Mouse (Mus musculus) MEL (cell line): Measurements from ENCODE around the gene Ccdc120. TPM values are rescaled to one million over a fixed set of nuclear protein-coding genes. Genes with fewer than 3 reads are reported as not detected.
A peak's percentile ranks its signal among the peaks of the same experiment; 100 is the strongest.

Experiments used
- DNase-seq: peaks from one replicate; pipeline ENCODE4 v3.0.0; 2011; ENCODE audit warnings: low read depth, low spot score
- H3K27ac ChIP-seq: 2 replicates; pipeline ENCODE4 v1.5.1; 2012; ENCODE audit warnings: low read depth, mild to moderate bottlenecking, control low read depth, low read length, moderate library complexity; ENCODE audit not compliant: control insufficient read depth
- H3K27me3 ChIP-seq, 2 experiments: fragments of 150-350 bp in 1 of 2; sonication (generic) in 1 of 2; 2 replicates each; pipeline ENCODE4 v1.6.1; 2012; ENCODE audit warnings: low read length in 2 of 2, mild to moderate bottlenecking in 2 of 2, improper control_type of control experiment in 1 of 2, moderate library complexity in 1 of 2; ENCODE audit not compliant: insufficient read depth in 2 of 2, control insufficient read depth in 1 of 2
- H3K36me3 ChIP-seq, 2 experiments: 2 replicates each; pipeline ENCODE4 v1.6.1; 2012 to 2014; ENCODE audit warnings: low read length in 2 of 2, improper control_type of control experiment in 1 of 2, inconsistent platforms in 1 of 2, mild to moderate bottlenecking in 1 of 2; ENCODE audit not compliant: insufficient read depth in 2 of 2, control insufficient read depth in 1 of 2
- H3K4me1 ChIP-seq, 2 experiments: fragments of 150-350 bp in 1 of 2; sonication (generic) in 1 of 2; 2 replicates each; pipeline ENCODE4 v1.6.1; 2012; ENCODE audit warnings: low read length in 2 of 2, improper control_type of control experiment in 1 of 2, mild to moderate bottlenecking in 1 of 2; ENCODE audit not compliant: insufficient read depth in 2 of 2, control insufficient read depth in 1 of 2
- H3K4me3 ChIP-seq, 2 experiments: fragments of 150-350 bp in 1 of 2; sonication (generic) in 1 of 2; 2 replicates each; pipeline ENCODE4 v1.5.1; 2012; ENCODE audit warnings: low read depth in 2 of 2, low read length in 2 of 2, mild to moderate bottlenecking in 2 of 2, moderate library complexity in 2 of 2, control low read depth in 1 of 2, improper control_type of control experiment in 1 of 2; ENCODE audit not compliant: control insufficient read depth in 1 of 2, insufficient read depth in 1 of 2
- H3K79me2 ChIP-seq: 2 replicates; pipeline ENCODE4 v1.6.1; 2012; ENCODE audit warnings: mild to moderate bottlenecking, low read length, moderate library complexity; ENCODE audit not compliant: control insufficient read depth, poor library complexity, insufficient read depth
- H3K9ac ChIP-seq: 2 replicates; pipeline ENCODE4 v1.6.1; 2012; ENCODE audit warnings: low read depth, mild to moderate bottlenecking, control low read depth, low read length, moderate library complexity; ENCODE audit not compliant: control insufficient read depth, poor library complexity, severe bottlenecking
- H3K9me3 ChIP-seq: fragments of 150-350 bp; sonication (generic); replicated peaks from 2 replicates; pipeline ENCODE4 v1.6.1; 2012; ENCODE audit warnings: mild to moderate bottlenecking, low read length, improper control_type of control experiment, moderate library complexity; ENCODE audit not compliant: insufficient read depth
- BHLHE40 ChIP-seq: IDR thresholded peaks from 2 replicates; pipeline ENCODE4 v1.6.1; 2012; ENCODE audit warnings: low read depth, mild to moderate bottlenecking, inconsistent platforms, low read length, improper control_type of control experiment, borderline replicate concordance
- CHD1 ChIP-seq: IDR thresholded peaks from 2 replicates; pipeline ENCODE4 v1.6.1; 2012; ENCODE audit warnings: low read depth, mild to moderate bottlenecking, inconsistent platforms, low read length, improper control_type of control experiment
- CHD2 ChIP-seq: IDR thresholded peaks from 2 replicates; pipeline ENCODE4 v1.6.1; 2011; ENCODE audit warnings: low read length, improper control_type of control experiment
- CTCF ChIP-seq, 3 experiments: IDR thresholded peaks in 2 of 3; conservative IDR thresholded peaks in 1 of 3; 2 replicates each; pipeline ENCODE4 v1.5.1; 2011 to 2012; ENCODE audit warnings: low read length in 3 of 3, low read depth in 2 of 3, mild to moderate bottlenecking in 2 of 3, improper control_type of control experiment in 1 of 3, inconsistent platforms in 1 of 3, mixed read lengths in 1 of 3, moderate library complexity in 1 of 3; ENCODE audit not compliant: control insufficient read depth in 1 of 3, insufficient read depth in 1 of 3, poor library complexity in 1 of 3, severe bottlenecking in 1 of 3
- E2F4 ChIP-seq: IDR thresholded peaks from 2 replicates; pipeline ENCODE4 v1.6.1; 2011; ENCODE audit warnings: low read depth, low read length, improper control_type of control experiment, borderline replicate concordance
- ELF1 ChIP-seq: IDR thresholded peaks from 2 replicates; pipeline ENCODE4 v1.6.1; 2014; ENCODE audit warnings: low read depth, mild to moderate bottlenecking, inconsistent platforms, low read length, improper control_type of control experiment, moderate library complexity
- EP300 ChIP-seq, 2 experiments: IDR thresholded peaks; 2 replicates each; pipeline ENCODE4 v1.6.1; 2011; ENCODE audit warnings: improper control_type of control experiment in 2 of 2, low read length in 2 of 2, low read depth in 1 of 2, mild to moderate bottlenecking in 1 of 2
- ETS1 ChIP-seq: IDR thresholded peaks from 2 replicates; pipeline ENCODE4 v1.6.1; 2012; ENCODE audit warnings: low read depth, mild to moderate bottlenecking, inconsistent platforms, low read length, improper control_type of control experiment, moderate library complexity
- GABPA ChIP-seq: IDR thresholded peaks from 2 replicates; pipeline ENCODE4 v1.6.1; 2012; ENCODE audit warnings: low read depth, mild to moderate bottlenecking, inconsistent platforms, low read length, improper control_type of control experiment, moderate library complexity
- HCFC1 ChIP-seq: IDR thresholded peaks from 2 replicates; pipeline ENCODE4 v1.6.1; 2012; ENCODE audit warnings: low read depth, mild to moderate bottlenecking, inconsistent platforms, low read length, improper control_type of control experiment, moderate library complexity
- JUND ChIP-seq: IDR thresholded peaks from 2 replicates; pipeline ENCODE4 v1.6.1; 2011; ENCODE audit warnings: low read depth, mild to moderate bottlenecking, improper control_type of control experiment, low read length
- KAT2A ChIP-seq: conservative IDR thresholded peaks from 2 replicates; pipeline ENCODE4 v1.6.1; 2012; ENCODE audit warnings: low read depth, low read length, improper control_type of control experiment, inconsistent platforms
- MAX ChIP-seq: IDR thresholded peaks from 2 replicates; pipeline ENCODE4 v1.6.1; 2011; ENCODE audit warnings: low read length, improper control_type of control experiment
- MAZ ChIP-seq: IDR thresholded peaks from 2 replicates; pipeline ENCODE4 v1.6.1; 2012; ENCODE audit warnings: low read depth, mild to moderate bottlenecking, inconsistent platforms, low read length, improper control_type of control experiment
- MEF2A ChIP-seq: IDR thresholded peaks from 2 replicates; pipeline ENCODE4 v1.6.1; 2014; ENCODE audit warnings: low read depth, mild to moderate bottlenecking, inconsistent platforms, low read length, improper control_type of control experiment; ENCODE audit not compliant: poor library complexity, insufficient replicate concordance, severe bottlenecking; ENCODE audit errors: extremely low read depth
- MXI1 ChIP-seq: IDR thresholded peaks from 2 replicates; pipeline ENCODE4 v1.6.1; 2011; ENCODE audit warnings: mild to moderate bottlenecking, low read depth, low read length, improper control_type of control experiment
- MYB ChIP-seq: IDR thresholded peaks from 2 replicates; pipeline ENCODE4 v1.6.1; 2011; ENCODE audit warnings: mild to moderate bottlenecking, low read depth, low read length, improper control_type of control experiment
- NELFE ChIP-seq: IDR thresholded peaks from 2 replicates; pipeline ENCODE4 v1.6.1; 2011; ENCODE audit warnings: low read depth, low read length, improper control_type of control experiment
- NRF1 ChIP-seq: IDR thresholded peaks from 2 replicates; pipeline ENCODE4 v1.6.1; 2014; ENCODE audit warnings: low read depth, mild to moderate bottlenecking, inconsistent platforms, low read length, improper control_type of control experiment, moderate library complexity; ENCODE audit not compliant: poor library complexity, insufficient read depth, severe bottlenecking
- POLR2A ChIP-seq, 2 experiments: IDR thresholded peaks; 2 replicates each; pipeline ENCODE4 v1.6.1; 2011 to 2012; ENCODE audit warnings: low read length in 2 of 2, mild to moderate bottlenecking in 2 of 2, control low read depth in 1 of 2, improper control_type of control experiment in 1 of 2, low read depth in 1 of 2, moderate library complexity in 1 of 2; ENCODE audit not compliant: control insufficient read depth in 1 of 2, insufficient read depth in 1 of 2, poor library complexity in 1 of 2
- POLR2AphosphoS5 ChIP-seq: IDR thresholded peaks from 2 replicates; pipeline ENCODE4 v1.6.1; 2012; ENCODE audit warnings: low read depth, borderline replicate concordance, mild to moderate bottlenecking, inconsistent platforms, low read length, moderate library complexity, mixed read lengths
- RAD21 ChIP-seq: IDR thresholded peaks from 2 replicates; pipeline ENCODE4 v1.6.1; 2011; ENCODE audit warnings: mild to moderate bottlenecking, low read depth, low read length, improper control_type of control experiment
- RCOR1 ChIP-seq: IDR thresholded peaks from 2 replicates; pipeline ENCODE4 v1.6.1; 2012; ENCODE audit warnings: low read depth, mild to moderate bottlenecking, inconsistent platforms, low read length, improper control_type of control experiment
- SIN3A ChIP-seq: IDR thresholded peaks from 2 replicates; pipeline ENCODE4 v1.6.1; 2012; ENCODE audit warnings: low read length, improper control_type of control experiment, inconsistent platforms
- SMC3 ChIP-seq: IDR thresholded peaks from 2 replicates; pipeline ENCODE4 v1.6.1; 2011; ENCODE audit warnings: low read depth, low read length, improper control_type of control experiment
- TAL1 ChIP-seq: IDR thresholded peaks from 2 replicates; pipeline ENCODE4 v1.6.1; 2012; ENCODE audit warnings: mild to moderate bottlenecking, inconsistent platforms, low read length, moderate library complexity, mixed read lengths
- TBP ChIP-seq: IDR thresholded peaks from 2 replicates; pipeline ENCODE4 v1.8.0; 2011; ENCODE audit warnings: low read depth, low read length, improper control_type of control experiment
- TCF12 ChIP-seq: IDR thresholded peaks from 2 replicates; pipeline ENCODE4 v1.6.1; 2014; ENCODE audit warnings: low read depth, mild to moderate bottlenecking, inconsistent platforms, low read length, improper control_type of control experiment, moderate library complexity
- UBTF ChIP-seq: IDR thresholded peaks from 2 replicates; pipeline ENCODE4 v1.6.1; 2012; ENCODE audit warnings: low read depth, mild to moderate bottlenecking, inconsistent platforms, low read length, improper control_type of control experiment, moderate library complexity, borderline replicate concordance; ENCODE audit not compliant: insufficient read depth
- USF1 ChIP-seq: IDR thresholded peaks from 2 replicates; pipeline ENCODE4 v1.6.1; 2014; ENCODE audit warnings: low read depth, mild to moderate bottlenecking, inconsistent platforms, low read length, improper control_type of control experiment, moderate library complexity
- USF2 ChIP-seq, 2 experiments: IDR thresholded peaks; 2 replicates each; pipeline ENCODE4 v1.6.1; 2011 to 2012; ENCODE audit warnings: improper control_type of control experiment in 2 of 2, low read length in 2 of 2, borderline replicate concordance in 1 of 2, inconsistent platforms in 1 of 2, low read depth in 1 of 2, mild to moderate bottlenecking in 1 of 2; ENCODE audit not compliant: insufficient read depth in 1 of 2
- ZC3H11A ChIP-seq: IDR thresholded peaks from 2 replicates; pipeline ENCODE4 v1.6.1; 2012; ENCODE audit warnings: low read depth, mild to moderate bottlenecking, inconsistent platforms, low read length, improper control_type of control experiment
- ZKSCAN1 ChIP-seq: IDR thresholded peaks from 2 replicates; pipeline ENCODE4 v1.6.1; 2012; ENCODE audit warnings: low read depth, mild to moderate bottlenecking, inconsistent platforms, low read length, improper control_type of control experiment, moderate library complexity
- ZMIZ1 ChIP-seq: IDR thresholded peaks from 2 replicates; pipeline ENCODE4 v1.6.1; 2012; ENCODE audit warnings: low read depth, mild to moderate bottlenecking, inconsistent platforms, low read length, improper control_type of control experiment, moderate library complexity
- ZNF384 ChIP-seq: IDR thresholded peaks from 2 replicates; pipeline ENCODE4 v1.6.1; 2012; ENCODE audit warnings: low read depth, mild to moderate bottlenecking, inconsistent platforms, low read length, improper control_type of control experiment
- polyA plus RNA-seq, 2 experiments: library from polyadenylated mRNA; stranded (reverse) in 1 of 2; unstranded in 1 of 2; fragments of >175 nt in 1 of 2; fragments of >200 nt in 1 of 2; gene quantifications; 2 replicates each; pipeline versions ENCODE4 v1.2.1 to v1.2.4; 2012; ENCODE audit warnings: low replicate concordance in 2 of 2, low read depth in 1 of 2; ENCODE audit not compliant: insufficient read length in 2 of 2, insufficient read depth in 1 of 2, missing spikeins in 1 of 2
- total RNA-seq: library from RNA; depleted of rRNA; stranded (reverse); fragments of 300-350 nt; gene quantifications from 2 replicates; pipeline ENCODE4 v1.2.3, GENCODE M21; 2012

Gene Ccdc120
- total and polyA plus RNA-seq, 3 experiments, result 3.9 to 12.2 TPM; not detected in 1

DNA sequence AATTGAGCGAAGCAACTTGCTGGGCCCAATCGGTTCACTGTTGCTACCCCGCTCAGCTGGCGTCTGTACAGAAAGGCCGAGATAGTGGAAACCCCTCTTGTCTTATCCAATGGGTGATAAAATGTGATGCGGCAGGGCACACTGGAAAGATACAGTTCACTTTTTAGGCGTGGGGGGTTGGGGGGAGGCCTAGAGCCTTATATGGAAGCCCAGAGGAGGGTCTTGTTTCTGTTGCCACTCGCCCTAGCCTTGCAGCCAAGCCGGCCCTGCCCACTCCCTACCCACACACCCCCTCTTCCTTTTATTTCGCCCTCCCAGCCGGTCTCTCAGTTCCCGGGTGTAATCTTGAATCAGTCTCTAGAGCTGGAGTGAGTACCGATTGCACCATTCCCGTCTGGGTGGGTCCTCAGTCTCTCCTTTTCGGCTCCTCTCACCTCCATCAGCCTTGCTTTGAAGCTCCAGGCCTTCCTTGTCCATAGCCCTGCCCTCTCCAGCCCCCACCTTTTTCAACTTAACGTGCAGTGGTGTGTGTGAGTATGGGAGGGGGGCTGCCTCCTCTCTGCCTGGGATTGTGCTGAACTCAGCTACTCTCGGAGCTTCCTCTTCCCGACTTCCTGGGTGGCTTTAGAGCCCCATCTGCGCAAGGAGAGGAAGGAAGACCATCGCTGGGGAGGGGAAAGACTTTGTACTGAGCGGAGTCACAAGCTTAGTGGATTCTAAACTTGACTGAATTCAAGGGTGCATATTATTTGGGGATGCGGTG, 13.1 kb upstream of the Ccdc120 start:
- H3K27ac ChIP-seq, result peak overlapping the region; percentile 86
- H3K9me3 ChIP-seq, result no peaks in the 10 kb centered on the region
- TF ChIP-seq ELF1 (peak; percentile 48; the same call in 1 of the 2 replicates), TAL1 (no peak), CHD2 (peak; percentile 26), E2F4 (0 out of 2 replicates have a peak, but pooled peaks have one; percentile 12), MYB (no peak), NRF1 (peak; percentile 38; the same call in 1 of the 2 replicates), ETS1 (peak; percentile 91), NELFE (peak; percentile 47; the same call in 1 of the 2 replicates), CHD1 (no peak; the same call in 1 of the 2 replicates), MAZ (peak; percentile 26; the same call in 1 of the 2 replicates), BHLHE40 (no peak), USF1 (no peak; the same call in 1 of the 2 replicates), UBTF (no peak), ZC3H11A (no peak), MAX (peak; percentile 22; the same call in 1 of the 2 replicates), MEF2A (no peak), POLR2AphosphoS5 (no peak), EP300 (IDR thresholded peaks at IDR 0.05; ENCODE audit: low read depth in 1 of 2, low read length in 2 of 2) (peak in 1 of 2 experiments; percentile 61; a peak in 3 of 4 replicates), SIN3A (peak; percentile 64), USF2 (IDR thresholded peaks at IDR 0.05; ENCODE audit: borderline replicate concordance in 1 of 2, insufficient read depth in 1 of 2, low read depth in 1 of 2, low read length in 2 of 2) (no peak), ZMIZ1 (no peak), RCOR1 (peak; percentile 54), TBP (peak; percentile 32; the same call in 1 of the 2 replicates), SMC3 (no peak), ZNF384 (no peak), ZKSCAN1 (no peak), KAT2A (no peak), RAD21 (no peak), JUND (no peak), MXI1 (no peak; the same call in 1 of the 2 replicates), GABPA (no peak), CTCF (IDR thresholded peaks at IDR 0.05 in 2 of 3, conservative IDR thresholded peaks at IDR 0.05 in 1 of 3; ENCODE audit: control insufficient read depth in 1 of 3, insufficient read depth in 1 of 3, low read depth in 2 of 3, low read length in 3 of 3, poor library complexity in 1 of 3, severe bottlenecking in 1 of 3) (no peak), POLR2A (IDR thresholded peaks at IDR 0.05; ENCODE audit: control insufficient read depth in 1 of 2, insufficient read depth in 1 of 2, low read depth in 1 of 2, low read length in 2 of 2, poor library complexity in 1 of 2) (peak in 1 of 2 experiments; percentile 54; a peak in 1 of 4 replicates), HCFC1 (no peak; the same call in 1 of the 2 replicates), TCF12 (peak; percentile 65)

More for the DNA sequence above, 13.1 kb upstream of the Ccdc120 start:
- peak; percentile 89 for DNase-seq
- H3K4me1 ChIP-seq, result peaks cover 18 to 33% of the 10 kb centered on the region in 2 experiments
- H3K9ac ChIP-seq, result peak overlapping the region; percentile 60
- peaks cover 18% of the 10 kb centered on the region for H3K79me2 ChIP-seq
- H3K27me3 ChIP-seq, result no peaks in the 10 kb centered on the region
- peaks cover 13 to 26% of the 10 kb centered on the region in 2 experiments for H3K36me3 ChIP-seq
- H3K4me3 ChIP-seq, result peak overlapping the region; percentile 72 to 75
